Mouse (Mus musculus) myocyte (in vitro differentiated cells): ENCODE measurements around the gene Ccdc103.

Experiments used
- CEBPB ChIP-seq: IDR thresholded peaks from 2 replicates; pipeline ENCODE4 v1.6.1; 2011; ENCODE audit warnings: mild to moderate bottlenecking, moderate library complexity; ENCODE audit not compliant: poor library complexity, insufficient read depth, severe bottlenecking
- POLR2A ChIP-seq: IDR thresholded peaks from one replicate; pipeline ENCODE4 v1.6.1; 2011; ENCODE audit warnings: low read depth, mild to moderate bottlenecking, control low read depth, moderate library complexity; ENCODE audit not compliant: insufficient read length
- POLR2AphosphoS2 ChIP-seq: IDR thresholded peaks from one replicate; pipeline ENCODE4 v1.6.1; 2011; ENCODE audit warnings: low read depth, control low read depth; ENCODE audit not compliant: insufficient read length

GRCm38 (mm10) chr11:102881314-102882198 is 552 bp downstream of the Ccdc103 start:
- TF ChIP-seq POLR2A (no peak), POLR2AphosphoS2 (no peak), CEBPB (no peak)
